Mouse (Mus musculus) cerebellum, adult 11 months (tissue): ENCODE measurements around the gene Acer3.
A peak's percentile ranks its signal among the peaks of the same experiment; 100 is the strongest.
"Not testable (repeated sequence)": the region's sequence is repeated elsewhere in the genome, so short reads cannot be mapped to it uniquely, and the experiment has no call there.

Experiments used
- DNase-seq: peaks from one replicate; pipeline ENCODE4 v3.0.0; 2022

Gene Acer3

GRCm38 (mm10) chr7:98276263-98276662, 44.7 kb downstream of the Acer3 start:
- DNase-seq, result no peak

DNA sequence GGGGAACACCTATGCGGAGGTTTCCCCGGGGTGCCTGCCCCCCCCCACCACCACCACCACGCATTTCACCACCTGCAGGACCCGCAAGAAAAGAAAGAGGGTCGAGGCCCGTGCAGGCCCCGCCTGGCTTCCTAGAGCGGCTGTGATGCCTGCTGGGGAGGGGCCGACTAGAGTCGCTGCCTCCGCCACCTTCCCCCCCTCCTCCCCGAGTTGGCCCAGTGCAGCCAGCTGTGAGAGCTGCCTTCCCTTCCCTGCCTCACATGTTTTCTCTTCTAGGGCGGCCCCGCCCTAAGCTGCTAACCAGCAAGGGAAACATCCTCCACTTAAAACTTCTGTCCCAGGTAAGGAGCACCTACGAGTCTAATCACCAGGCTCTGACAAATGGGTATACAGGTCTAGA, 52.8 kb downstream of the Acer3 start:
- not testable (repeated sequence) for DNase-seq

DNA sequence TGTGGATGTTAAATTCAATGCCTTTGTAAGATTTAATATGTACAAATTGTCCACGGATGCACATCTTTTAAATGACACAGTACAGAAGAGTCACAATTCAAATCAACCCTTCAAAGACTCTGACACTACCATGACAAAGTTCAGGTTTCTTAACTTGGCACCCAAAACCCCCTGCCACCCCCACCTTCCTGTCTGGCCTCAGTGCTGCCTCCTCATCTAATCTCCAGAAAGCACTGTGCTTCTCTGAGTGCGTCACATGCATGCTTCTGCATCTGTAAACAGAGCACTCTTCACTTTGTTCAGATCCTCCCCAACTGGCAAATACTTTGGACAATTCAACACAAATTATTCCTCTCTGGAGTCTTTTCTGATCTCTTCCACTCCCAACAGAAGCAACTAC, 68.5 kb downstream of the Acer3 start:
- no peak for DNase-seq

DNA sequence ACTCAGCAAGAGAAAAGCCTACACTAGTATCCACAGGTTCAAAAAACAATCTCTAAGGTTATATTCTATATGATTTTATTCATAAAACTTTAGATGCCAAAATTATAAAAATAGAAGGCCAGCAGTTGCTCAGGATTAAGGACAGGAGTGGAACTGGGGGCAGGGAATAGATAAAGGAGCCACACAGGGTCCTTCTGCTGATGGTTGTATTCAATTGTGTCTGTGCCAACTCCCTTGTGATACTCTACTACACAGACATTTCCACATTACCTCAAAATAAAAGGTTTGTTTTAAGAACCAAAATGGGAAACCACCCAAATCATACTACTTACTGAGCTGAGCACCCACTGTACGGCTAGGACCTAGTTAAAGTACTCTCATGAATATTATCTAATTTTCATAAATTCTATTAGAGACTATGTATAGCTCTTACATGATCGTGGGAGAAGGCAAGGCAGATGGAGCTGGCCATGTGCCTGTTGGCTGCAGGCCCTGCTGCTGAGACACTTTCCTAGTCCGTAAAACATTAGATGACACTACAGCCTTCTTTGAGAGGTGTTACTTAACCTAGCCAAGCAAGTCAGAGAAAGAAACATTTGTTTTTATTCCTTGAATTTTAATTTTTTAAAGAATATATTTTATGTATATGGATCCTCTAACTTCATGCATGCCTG, 84.2 kb downstream of the Acer3 start:
- DNase-seq, result peak; percentile 84

DNA sequence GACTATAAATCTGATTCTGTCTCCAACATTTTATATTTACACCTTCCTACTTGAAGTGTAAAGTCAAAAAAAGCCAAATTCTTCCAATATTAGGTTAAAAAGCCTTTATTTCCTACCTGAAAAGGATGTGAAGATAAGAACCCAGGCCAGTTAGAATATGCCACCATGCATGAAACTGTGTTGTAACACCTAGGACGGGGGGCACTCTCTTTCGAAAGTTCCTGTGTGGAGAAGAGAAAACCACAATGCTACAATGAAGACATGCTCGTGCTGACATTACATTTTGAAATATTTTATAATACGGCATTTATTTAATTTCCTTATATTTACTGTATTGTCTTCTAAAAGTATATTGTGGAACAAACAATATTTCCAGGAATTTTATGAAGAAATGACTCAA, 97.2 kb downstream of the Acer3 start:
- no peak for DNase-seq

- DNase-seq, result no peak
Measured at GRCm38 (mm10) chr7:98216713-98217112, 104.3 kb downstream of the Acer3 start.

GRCm38 (mm10) chr7:98202946-98203345, 118.1 kb downstream of the Acer3 start:
- no peak for DNase-seq

- DNase-seq, result no peak
Measured at GRCm38 (mm10) chr7:98201493-98202028, 119.4 kb downstream of the Acer3 start.

GRCm38 (mm10) chr7:98200396-98200795, 120.6 kb downstream of the Acer3 start:
- DNase-seq, result no peak

DNA sequence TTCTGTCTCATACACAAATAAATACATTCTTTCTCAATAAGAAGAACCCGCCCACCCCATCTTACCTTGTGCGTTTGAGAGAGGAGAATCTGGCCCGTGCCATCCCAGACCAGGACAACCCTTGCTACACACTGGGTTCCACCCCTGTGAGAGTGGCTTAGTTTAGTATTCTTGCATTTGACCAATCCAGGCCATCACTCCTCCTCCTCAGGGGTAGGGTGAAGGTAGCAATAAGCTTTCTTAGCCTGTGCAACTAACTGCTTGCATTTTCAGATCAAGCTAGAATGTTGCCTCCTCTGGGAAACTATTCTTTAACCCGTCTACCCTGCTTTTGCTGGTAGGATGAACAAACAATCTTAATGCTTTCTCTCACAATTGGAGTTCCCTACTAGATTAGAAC, 121.6 kb downstream of the Acer3 start, which contains the start of gene B3gnt6:
TSS of gene B3gnt6 (minus strand) at position 101 of the 400 bp plus-strand sequence.
- no peak for DNase-seq

GRCm38 (mm10) chr7:98195151-98195801, 125.7 kb downstream of the Acer3 start:
- no peak for DNase-seq

GRCm38 (mm10) chr7:98194026-98194792, 126.8 kb downstream of the Acer3 start:
- DNase-seq, result no peak

DNA sequence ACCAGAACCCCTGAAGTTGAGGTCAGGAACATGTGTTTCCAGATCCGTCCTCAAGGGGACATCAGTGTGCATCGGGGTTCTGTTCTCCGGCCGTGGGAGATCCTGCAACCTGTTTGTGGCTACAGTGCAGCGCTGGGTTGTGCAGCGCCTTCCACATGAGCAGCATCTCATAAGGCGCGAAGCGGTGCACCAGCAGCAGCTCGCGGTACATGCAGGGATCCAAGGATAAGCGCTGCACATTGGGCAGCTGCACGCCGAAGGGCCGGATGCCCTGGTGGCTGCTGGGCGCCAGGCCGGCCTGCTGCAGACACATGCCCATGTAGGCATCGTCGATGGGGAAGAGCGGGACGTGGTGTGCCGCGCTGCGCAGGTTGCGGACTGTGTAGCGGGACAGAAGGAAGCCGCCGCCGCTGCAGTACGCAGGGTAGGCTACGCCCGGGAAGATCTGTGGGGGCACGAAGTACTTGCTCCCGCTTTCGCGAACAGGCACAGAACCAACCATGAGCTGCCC, 127.4 kb downstream of the Acer3 start:
- no peak for DNase-seq

DNA sequence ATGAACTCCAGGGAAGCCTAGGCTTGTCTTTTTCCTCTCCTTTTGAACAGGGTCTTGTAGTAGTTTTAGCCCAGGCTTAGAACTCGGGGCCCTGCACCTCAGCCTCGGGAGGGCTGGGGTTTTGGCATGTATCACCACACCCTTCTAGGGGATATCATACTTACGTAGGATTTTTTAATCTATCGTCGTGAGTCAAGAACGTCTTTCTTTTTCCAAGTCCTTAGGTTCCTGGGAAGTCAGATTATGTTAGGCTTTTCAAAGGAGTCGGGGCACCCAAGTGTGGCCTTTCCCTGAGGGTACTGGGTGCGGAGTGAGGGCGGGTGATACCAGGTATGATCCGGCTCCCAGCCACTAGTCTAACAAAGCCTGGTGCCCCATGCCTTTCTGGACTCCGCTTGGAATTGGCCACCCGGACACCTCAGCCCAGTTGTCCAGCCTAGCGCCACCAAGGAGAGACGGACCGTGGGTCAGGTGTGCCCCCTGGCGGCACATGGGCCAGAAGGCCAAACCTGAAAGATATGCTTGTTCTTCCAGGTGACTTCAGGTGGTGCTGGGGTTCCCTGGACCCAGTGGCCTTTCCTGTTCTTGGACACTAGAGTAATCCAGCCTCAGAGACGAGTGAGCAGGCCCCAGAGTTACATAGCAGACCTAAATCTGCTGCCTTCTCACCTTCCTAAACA, 129.3 kb downstream of the Acer3 start:
- DNase-seq, result no peak

DNA sequence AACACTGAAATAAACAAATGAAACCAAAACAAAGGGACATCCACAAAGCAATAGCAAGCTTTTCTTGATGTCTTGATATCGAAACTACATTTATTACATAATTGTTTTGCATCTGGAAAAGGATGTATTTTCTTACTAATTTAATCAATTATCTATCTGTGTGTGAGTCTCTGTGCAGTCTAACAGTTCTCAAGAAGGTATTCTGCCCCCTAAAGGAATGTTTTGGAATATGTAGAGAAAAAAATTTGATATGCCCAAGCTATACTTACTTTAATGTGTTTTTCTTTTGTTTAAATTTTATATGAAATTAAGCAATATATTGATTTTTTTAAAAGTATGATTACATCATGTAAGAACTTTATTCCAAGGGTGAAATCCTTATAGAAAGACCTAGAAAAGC, 130.4 kb downstream of the Acer3 start:
- no peak for DNase-seq

GRCm38 (mm10) chr7:98189745-98190144, 131.3 kb downstream of the Acer3 start:
- DNase-seq, result no peak

- no peak for DNase-seq
Measured at GRCm38 (mm10) chr7:98188680-98189079, 132.3 kb downstream of the Acer3 start.

DNA sequence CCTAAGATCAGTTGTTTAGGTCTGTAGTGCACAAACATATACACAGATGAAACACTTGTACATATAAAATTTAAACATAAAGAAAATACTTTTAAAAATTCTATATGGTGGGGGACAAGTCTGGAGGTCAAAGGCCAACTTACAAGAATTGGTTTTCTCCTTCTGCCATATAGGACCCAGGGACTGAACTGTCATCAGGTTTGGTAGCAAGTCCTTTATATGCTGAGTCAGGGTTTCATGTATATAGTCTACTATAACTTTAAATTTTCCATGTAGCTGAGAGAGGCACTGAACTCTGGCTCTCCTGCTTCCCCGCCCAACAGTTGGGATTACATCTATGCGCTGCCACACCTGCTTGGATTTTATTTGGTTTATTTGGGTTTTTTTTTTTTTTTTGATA, 132.8 kb downstream of the Acer3 start:
- no peak for DNase-seq

- DNase-seq, result not testable (repeated sequence)
Measured at GRCm38 (mm10) chr7:98187332-98187731, 133.7 kb downstream of the Acer3 start.

DNA sequence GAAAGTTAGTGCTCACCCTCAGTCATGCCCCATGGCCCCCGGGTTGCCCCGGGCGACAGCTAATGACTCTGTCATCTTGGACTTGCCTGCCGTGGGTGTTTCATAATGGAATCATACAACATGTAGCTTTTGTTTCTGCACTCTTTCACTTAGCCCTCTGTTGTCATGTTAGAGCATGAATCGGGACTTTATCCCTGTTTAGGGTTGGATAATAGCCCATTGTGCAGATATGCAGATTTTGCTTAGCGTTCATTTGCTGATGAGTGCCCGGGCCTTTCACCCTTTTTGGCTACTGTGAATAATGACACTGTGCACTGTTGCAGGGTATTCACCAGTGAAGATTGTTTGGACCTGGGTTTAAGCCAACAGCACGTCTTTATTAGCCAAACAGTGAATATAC, 134.4 kb downstream of the Acer3 start:
- no peak for DNase-seq

GRCm38 (mm10) chr7:98185326-98185725, 135.7 kb downstream of the Acer3 start:
- DNase-seq, result no peak

- DNase-seq, result no peak
Measured at GRCm38 (mm10) chr7:98178560-98179231, 142.3 kb downstream of the Acer3 start.
